Mouse (Mus musculus): Measurements from ENCODE around the gene Foxn3. TPM values are rescaled to one million over a fixed set of nuclear protein-coding genes. Genes with fewer than 3 reads are reported as not detected.
A peak's percentile ranks its signal among the peaks of the same experiment; 100 is the strongest.

Gene Foxn3
- total and polyA plus RNA-seq, 2 experiments, result 21.1 to 27.3 TPM

DNA sequence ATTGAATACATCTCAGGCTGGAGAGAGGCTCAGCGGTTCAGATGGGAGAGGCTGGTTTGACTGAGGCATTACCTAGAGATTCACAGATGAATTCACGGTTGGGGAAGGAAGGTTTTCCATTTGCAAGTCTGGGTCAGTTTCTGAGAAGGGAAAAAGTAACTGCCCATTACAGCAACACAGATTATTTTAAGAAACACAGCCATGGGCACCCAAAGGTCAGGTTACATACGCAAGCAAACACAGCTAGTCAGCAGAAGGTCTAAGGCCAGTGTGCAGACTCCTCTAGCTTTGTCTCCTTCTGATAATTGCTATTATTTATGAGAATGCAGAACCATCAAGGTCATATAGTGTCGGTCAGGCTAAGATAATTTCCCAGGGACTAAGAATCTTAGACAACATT, 284.0 kb downstream of the Foxn3 start:
- H3K79me2 ChIP-seq (ENCODE audit: control insufficient read depth, insufficient read depth, low read length), result peaks cover 45% of the 10 kb centered on the region; the same call in 1 of the 2 replicates
- H3K36me3 ChIP-seq (ENCODE audit: control insufficient read depth, insufficient read depth, low read length), result no peaks in the 10 kb centered on the region
- H3K9ac ChIP-seq (ENCODE audit: low read depth, low read length), result no peak overlapping the region
- no peak overlapping the region for H3K27ac ChIP-seq (replicated peaks; ENCODE audit: insufficient read depth, low read depth, low read length)
- WGBS, result 49% methylated on average over 4 of the region's 4 CpGs
- H3K4me1 ChIP-seq (ENCODE audit: control insufficient read depth, insufficient read depth, low read length), result peaks cover 13% of the 10 kb centered on the region
- no peak overlapping the region for H3K4me3 ChIP-seq (ENCODE audit: insufficient read depth, low read depth, low read length)
- no peaks in the 10 kb centered on the region for H3K27me3 ChIP-seq (ENCODE audit: control insufficient read depth, insufficient read depth, low read length)
- TF ChIP-seq CTCF (IDR thresholded peaks at IDR 0.05; ENCODE audit: low read depth, low read length) (no peak), POLR2A (IDR thresholded peaks at IDR 0.05; ENCODE audit: extremely low read depth, insufficient read depth, low read length) (no peak)
- peak; percentile 51 for DNase-seq (ENCODE audit: extremely low read depth, low read depth, low spot score)

DNA sequence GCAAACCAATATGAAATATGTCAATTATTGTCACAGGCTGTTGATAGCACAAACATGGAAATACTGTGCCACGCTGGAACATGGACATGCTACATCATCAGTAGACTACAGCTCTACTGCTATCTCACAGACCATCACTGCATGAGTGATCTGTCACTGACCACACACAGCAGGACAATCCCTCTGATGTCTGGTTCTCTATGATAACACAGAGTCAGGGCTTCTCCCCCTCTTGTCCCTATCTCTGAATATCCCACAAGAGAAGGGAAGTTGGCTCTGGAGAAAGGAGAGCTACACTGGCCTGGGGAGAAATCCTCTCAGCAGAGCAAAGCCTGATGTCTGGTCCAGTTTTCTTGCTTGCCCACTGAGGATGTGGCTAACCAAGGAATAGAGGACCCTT, 288.8 kb downstream of the Foxn3 start:
- H3K36me3 ChIP-seq (ENCODE audit: control insufficient read depth, insufficient read depth, low read length), result no peaks in the 10 kb centered on the region
- no peak for DNase-seq (ENCODE audit: extremely low read depth, low read depth, low spot score)
- WGBS, result 85% methylated on average over 1 of the region's 1 CpGs
- H3K79me2 ChIP-seq (ENCODE audit: control insufficient read depth, insufficient read depth, low read length), result peaks cover 31% of the 10 kb centered on the region
- H3K9ac ChIP-seq (ENCODE audit: low read depth, low read length), result no peak overlapping the region
- peaks cover 3% of the 10 kb centered on the region for H3K4me1 ChIP-seq (ENCODE audit: control insufficient read depth, insufficient read depth, low read length)
- no peaks in the 10 kb centered on the region for H3K27me3 ChIP-seq (ENCODE audit: control insufficient read depth, insufficient read depth, low read length)
- TF ChIP-seq POLR2A (IDR thresholded peaks at IDR 0.05; ENCODE audit: extremely low read depth, insufficient read depth, low read length), result no peak
- TF ChIP-seq CTCF (IDR thresholded peaks at IDR 0.05; ENCODE audit: low read depth, low read length), result no peak
- H3K27ac ChIP-seq (replicated peaks; ENCODE audit: insufficient read depth, low read depth, low read length), result no peak overlapping the region
- H3K4me3 ChIP-seq (ENCODE audit: insufficient read depth, low read depth, low read length), result no peak overlapping the region

DNA sequence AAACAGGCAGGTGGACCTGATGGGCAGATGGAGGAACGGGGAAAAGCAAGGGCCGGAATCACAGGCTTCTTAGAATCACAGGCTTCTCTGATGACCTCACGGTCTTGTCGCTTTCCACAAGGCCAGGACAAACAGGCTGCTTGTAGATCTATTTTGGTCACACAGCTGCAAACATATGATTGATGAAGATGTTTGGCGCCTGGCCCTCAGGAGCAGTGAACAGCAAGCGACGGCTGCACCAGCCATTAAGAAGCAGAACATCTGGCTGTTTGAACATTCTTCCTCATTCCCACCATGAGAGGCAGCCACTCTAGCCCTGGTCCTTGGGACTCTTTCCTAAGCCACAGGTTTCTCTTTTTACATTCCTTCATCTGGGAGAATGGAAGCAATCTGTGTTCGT, 294.0 kb downstream of the Foxn3 start:
- Histone ChIP-seq H3K9ac (ENCODE audit: low read depth, low read length) (no peak overlapping the region), H3K27ac (replicated peaks; ENCODE audit: insufficient read depth, low read depth, low read length) (no peak overlapping the region), H3K4me3 (ENCODE audit: insufficient read depth, low read depth, low read length) (no peak overlapping the region), H3K79me2 (ENCODE audit: control insufficient read depth, insufficient read depth, low read length) (peaks cover 34% of the 10 kb centered on the region), H3K36me3 (ENCODE audit: control insufficient read depth, insufficient read depth, low read length) (no peaks in the 10 kb centered on the region), H3K4me1 (ENCODE audit: control insufficient read depth, insufficient read depth, low read length) (peaks cover 11% of the 10 kb centered on the region; the same call in 1 of the 2 replicates), H3K27me3 (ENCODE audit: control insufficient read depth, insufficient read depth, low read length) (no peaks in the 10 kb centered on the region)
- DNase-seq (ENCODE audit: extremely low read depth, low read depth, low spot score), result peak; percentile 26
- 68% methylated on average over 8 of the region's 8 CpGs for WGBS
- TF ChIP-seq CTCF (IDR thresholded peaks at IDR 0.05; ENCODE audit: low read depth, low read length), result no peak
- no peak for TF ChIP-seq POLR2A (IDR thresholded peaks at IDR 0.05; ENCODE audit: extremely low read depth, insufficient read depth, low read length)

DNA sequence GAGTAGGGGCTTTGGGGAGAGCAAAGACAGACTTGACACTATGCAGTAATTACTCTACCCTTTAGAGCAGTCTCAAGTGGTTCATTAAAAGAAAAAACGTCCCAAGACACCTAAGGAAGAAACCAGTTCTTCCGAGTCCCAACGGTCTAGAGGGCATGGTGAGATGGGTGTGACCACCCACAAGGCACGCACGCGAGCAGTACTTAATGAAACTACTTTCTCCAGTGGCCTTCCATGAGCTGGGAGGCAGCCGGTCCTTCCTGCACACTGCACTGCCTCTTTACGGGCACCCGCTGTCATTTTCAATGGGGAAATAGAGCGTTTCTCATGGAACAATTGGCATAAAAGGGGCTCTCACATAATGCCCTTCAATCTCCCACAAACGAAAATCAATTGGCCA, 294.4 kb downstream of the Foxn3 start:
- Histone ChIP-seq H3K4me3 (ENCODE audit: insufficient read depth, low read depth, low read length) (no peak overlapping the region), H3K9ac (ENCODE audit: low read depth, low read length) (no peak overlapping the region), H3K27me3 (ENCODE audit: control insufficient read depth, insufficient read depth, low read length) (no peaks in the 10 kb centered on the region), H3K4me1 (ENCODE audit: control insufficient read depth, insufficient read depth, low read length) (peaks cover 11% of the 10 kb centered on the region; the same call in 1 of the 2 replicates), H3K36me3 (ENCODE audit: control insufficient read depth, insufficient read depth, low read length) (no peaks in the 10 kb centered on the region), H3K27ac (replicated peaks; ENCODE audit: insufficient read depth, low read depth, low read length) (no peak overlapping the region), H3K79me2 (ENCODE audit: control insufficient read depth, insufficient read depth, low read length) (peaks cover 36% of the 10 kb centered on the region)
- no peak for TF ChIP-seq POLR2A (IDR thresholded peaks at IDR 0.05; ENCODE audit: extremely low read depth, insufficient read depth, low read length)
- TF ChIP-seq CTCF (IDR thresholded peaks at IDR 0.05; ENCODE audit: low read depth, low read length), result no peak
- DNase-seq (ENCODE audit: extremely low read depth, low read depth, low spot score), result no peak
- WGBS, result 79% methylated on average over 11 of the region's 11 CpGs

DNA sequence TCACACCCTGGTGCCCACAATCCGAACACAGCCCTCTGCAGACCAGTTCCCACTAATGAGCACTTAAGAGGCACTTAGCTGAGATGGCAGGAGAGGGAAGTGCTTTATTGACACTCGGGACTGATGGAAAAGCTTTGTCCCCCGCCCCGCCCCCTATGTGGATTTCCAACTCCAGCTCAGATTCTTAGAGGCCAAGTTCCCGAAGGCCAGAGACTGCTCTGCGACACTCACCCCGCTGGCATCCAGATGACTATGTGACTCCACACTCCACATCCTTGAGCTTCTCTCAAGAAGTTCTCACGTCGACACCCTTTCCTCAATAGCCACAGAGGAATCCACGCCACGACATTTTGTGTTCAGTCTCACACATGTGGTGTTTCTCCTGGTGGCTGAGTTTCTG, 295.6 kb downstream of the Foxn3 start:
- Histone ChIP-seq H3K27ac (replicated peaks; ENCODE audit: insufficient read depth, low read depth, low read length) (no peak overlapping the region), H3K79me2 (ENCODE audit: control insufficient read depth, insufficient read depth, low read length) (peaks cover 32% of the 10 kb centered on the region), H3K36me3 (ENCODE audit: control insufficient read depth, insufficient read depth, low read length) (no peaks in the 10 kb centered on the region), H3K9ac (ENCODE audit: low read depth, low read length) (no peak overlapping the region), H3K4me1 (ENCODE audit: control insufficient read depth, insufficient read depth, low read length) (peaks cover 11% of the 10 kb centered on the region; the same call in 1 of the 2 replicates), H3K27me3 (ENCODE audit: control insufficient read depth, insufficient read depth, low read length) (no peaks in the 10 kb centered on the region), H3K4me3 (ENCODE audit: insufficient read depth, low read depth, low read length) (no peak overlapping the region)
- WGBS, result 84% methylated on average over 11 of the region's 11 CpGs
- no peak for DNase-seq (ENCODE audit: extremely low read depth, low read depth, low spot score)
- TF ChIP-seq CTCF (IDR thresholded peaks at IDR 0.05; ENCODE audit: low read depth, low read length), result no peak
- TF ChIP-seq POLR2A (IDR thresholded peaks at IDR 0.05; ENCODE audit: extremely low read depth, insufficient read depth, low read length), result no peak

DNA sequence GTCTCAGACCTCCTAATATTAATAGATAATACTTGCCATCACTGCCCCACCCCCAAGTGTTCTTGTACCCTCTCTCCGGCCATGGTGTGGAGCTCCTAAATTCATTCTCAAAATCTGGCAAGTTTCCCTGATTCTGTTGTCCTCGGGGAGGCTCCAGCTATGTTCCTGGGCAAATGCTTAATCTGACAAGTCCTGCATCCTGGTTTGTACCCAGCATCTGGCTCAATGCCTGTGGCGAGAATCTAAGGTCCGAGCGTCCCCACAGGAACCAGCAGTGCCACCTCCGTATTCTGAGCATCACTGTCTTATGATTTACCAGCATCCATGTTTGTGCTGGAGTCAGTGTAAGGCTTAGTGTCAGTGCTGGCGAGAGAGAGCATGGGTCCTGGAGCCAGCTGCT, 296.9 kb downstream of the Foxn3 start:
- Histone ChIP-seq H3K79me2 (ENCODE audit: control insufficient read depth, insufficient read depth, low read length) (peaks cover 37% of the 10 kb centered on the region; the same call in 1 of the 2 replicates), H3K4me1 (ENCODE audit: control insufficient read depth, insufficient read depth, low read length) (peaks cover 11% of the 10 kb centered on the region), H3K27me3 (ENCODE audit: control insufficient read depth, insufficient read depth, low read length) (no peaks in the 10 kb centered on the region), H3K36me3 (ENCODE audit: control insufficient read depth, insufficient read depth, low read length) (no peaks in the 10 kb centered on the region), H3K4me3 (ENCODE audit: insufficient read depth, low read depth, low read length) (no peak overlapping the region), H3K27ac (replicated peaks; ENCODE audit: insufficient read depth, low read depth, low read length) (no peak overlapping the region), H3K9ac (ENCODE audit: low read depth, low read length) (no peak overlapping the region)
- 69% methylated on average over 7 of the region's 7 CpGs for WGBS
- DNase-seq (ENCODE audit: extremely low read depth, low read depth, low spot score), result no peak
- TF ChIP-seq CTCF (IDR thresholded peaks at IDR 0.05; ENCODE audit: low read depth, low read length) (no peak), POLR2A (IDR thresholded peaks at IDR 0.05; ENCODE audit: extremely low read depth, insufficient read depth, low read length) (no peak)

Data from liver, adult 2 months (tissue).